ENCODE assay signal across 22 mouse cellular contexts in genomic region chr6:86314011-86314410, GRCm38 (mm10). TPM values are rescaled to one million over a fixed set of nuclear protein-coding genes. Genes with fewer than 3 reads are reported as not detected.
DNase-seq lines count a peak whose midpoint lies in the region; ATAC-seq lines count a peak whose summit lies in the region.
"Had no signal": no experiment of that assay in that cellular context is flagged by ENCODE, and none has a peak within 500 bp of the region (broad histone marks: within the 10 kb centered on the region; RNA-seq: fewer than 3 reads in every experiment).

No protein-coding gene starts in this region.

- no peak overlapping the region for H3K4me2 ChIP-seq in kidney, embryonic 15.5 days
- H3K4me2 ChIP-seq: embryonic facial prominence, embryonic 12.5 days; heart, embryonic 11.5 days; heart, embryonic 15.5 days; hindbrain, embryonic 13.5 days had no signal

- 0 out of 2 replicates have a peak overlapping the region, but pooled peaks have one; percentile 18 for H3K27ac ChIP-seq in kidney, embryonic 15.5 days
- H3K27ac ChIP-seq: embryonic facial prominence, embryonic 12.5 days; heart, adult 2 months; heart, embryonic 15.5 days; hindbrain, embryonic 13.5 days; hindbrain, postnatal 0 days had no signal

- WGBS in kidney, embryonic 15.5 days: 17% methylated on average over 1 of the region's 1 CpGs

- no peak overlapping the region for H3K4me3 ChIP-seq in kidney, embryonic 15.5 days (replicated peaks)
- H3K4me3 ChIP-seq: embryonic facial prominence, embryonic 12.5 days; heart, adult 2 months; heart, embryonic 15.5 days; hindbrain, embryonic 13.5 days had no signal

- no peak overlapping the region for H3K9ac ChIP-seq in kidney, embryonic 15.5 days
- H3K9ac ChIP-seq: embryonic facial prominence, embryonic 12.5 days; heart, embryonic 15.5 days; hindbrain, embryonic 13.5 days had no signal

- no peaks in the 10 kb centered on the region for H3K27me3 ChIP-seq in kidney, embryonic 15.5 days
- H3K27me3 ChIP-seq: embryonic facial prominence, embryonic 12.5 days; heart, embryonic 15.5 days; hindbrain, embryonic 13.5 days had no signal

- peaks cover 7% of the 10 kb centered on the region; the same call in 1 of the 2 replicates for H3K4me1 ChIP-seq in kidney, embryonic 15.5 days
- H3K4me1 ChIP-seq: embryonic facial prominence, embryonic 12.5 days; heart, embryonic 15.5 days; hindbrain, embryonic 13.5 days had no signal

- ATAC-seq in kidney, embryonic 15.5 days (replicated peaks; ENCODE audit: low FRiP score): 0 out of 2 replicates have a peak, but pooled peaks have one; percentile 40
- ATAC-seq: CD4-positive, CD25-positive, alpha-beta regulatory T cell, adult 4 months; forebrain, embryonic 16.5 days; hindbrain, postnatal 0 days had no signal

- no peaks in the 10 kb centered on the region for H3K9me3 ChIP-seq in kidney, embryonic 15.5 days (replicated peaks)
- H3K9me3 ChIP-seq: embryonic facial prominence, embryonic 12.5 days; G1E; heart, embryonic 15.5 days; hindbrain, embryonic 13.5 days had no signal

- DNase-seq in adrenal gland, adult (ENCODE audit: inconsistent age in 2 of 2, low spot score in 1 of 2): peak; percentile 47 to 78
- no peak for DNase-seq in adrenal gland, postnatal 25 days
- no peak for DNase-seq in kidney, adult 11 months
- DNase-seq in adrenal gland, postnatal 36 days: peak; percentile 25 to 38
- DNase-seq in mesoderm, embryonic 11.5 days (ENCODE audit: low read depth, low spot score): peak; percentile 12
- no peak for DNase-seq in urinary bladder, adult 2 months (ENCODE audit: low spot score)
- DNase-seq: B cell, adult 2 months; cerebellum, adult 11 months; cerebellum, adult 9-10 months; cerebellum, postnatal 25 days; gastrocnemius, postnatal 14 days; heart, adult 2 months; heart, postnatal 14 days had no signal

- H3K36me3 ChIP-seq in kidney, embryonic 15.5 days: no peaks in the 10 kb centered on the region
- H3K36me3 ChIP-seq: embryonic facial prominence, embryonic 12.5 days; G1E; heart, embryonic 15.5 days; hindbrain, embryonic 13.5 days had no signal

RNA-seq across cellular contexts. Expression of gene Fam136a, which starts 51.4 kb away (rescaled TPM):
- total RNA-seq in adrenal gland, postnatal 25 days (2021): 114 and 132 TPM in 2 replicates
- 145 and 148 TPM in 2 replicates for polyA plus RNA-seq in kidney, embryonic 15.5 days (2015; fragmentation: Nextera tagmentation; extraction: Ambion mirVana)
- total RNA-seq in adrenal gland, postnatal 36 days (2021): 100 to 1,000 TPM in 1 of 2 experiments, 10 to 100 TPM in 1; 70.1 to 117 TPM
- 30.8 and 35.3 TPM in 2 replicates for polyA plus RNA-seq in urinary bladder, adult 2 months (2012; rRNA removed)

RNA-seq across cellular contexts. Expression of gene Snrpg, which starts 57.1 kb away (rescaled TPM):
- 378 and 463 TPM in 2 replicates for total RNA-seq in adrenal gland, postnatal 25 days (2021)
- 665 and 702 TPM in 2 replicates for polyA plus RNA-seq in kidney, embryonic 15.5 days (2015; fragmentation: Nextera tagmentation; extraction: Ambion mirVana)
- total RNA-seq in adrenal gland, postnatal 36 days (2021): 100 to 1,000 TPM; 202 to 467 TPM
- 87.2 and 143 TPM in 2 replicates for polyA plus RNA-seq in urinary bladder, adult 2 months (2012; rRNA removed)

Comparison
In these comparisons a context has a peak if more than half of its experiments do, and no peak if none do; other contexts are left out.
1. DNase-seq: peak in adrenal gland, adult (2 of 2), adrenal gland, postnatal 36 days (2 of 2) and mesoderm, embryonic 11.5 days (single experiment); none in adrenal gland, postnatal 25 days (single experiment), kidney, adult 11 months (single experiment) and urinary bladder, adult 2 months (single experiment).